Mouse (Mus musculus) inflammation-experienced regulatory T-cells (primary cell): ENCODE results near the gene Dcbld1. TPM values are rescaled to one million over a fixed set of nuclear protein-coding genes. Genes with fewer than 3 reads are reported as not detected.

ENCODE experiments used
- polyA plus RNA-seq, 2 experiments: library from polyadenylated mRNA; unstranded; fragments of 100-300 nt; shearing (Covaris generic); gene quantifications; one replicate each; pipeline ENCODE4 v1.2.1; 2017

Gene Dcbld1
- under 1 TPM; 0.05 to 0.84 TPM for polyA plus RNA-seq

GRCm38 (mm10) chr10:52233301-52233968 is at the start of gene Dcbld1:
TSS of gene Dcbld1 (plus strand) at chr10:52233619.

GRCm38 (mm10) chr10:52194957-52195852 is 38.2 kb upstream of the Dcbld1 start, which contains the start of gene Ros1:
TSS of gene Ros1 (minus strand) at chr10:52195244.

GRCm38 (mm10) chr10:52358467-52358866 is 125.0 kb downstream of the Dcbld1 start, which contains the start of gene Gm26741:
TSS of gene Gm26741 (plus strand) at chr10:52358767.

Other genes with a start within 250 kb of the Dcbld1 start
- not detected for gene Vgll2, start 211.1 kb upstream of the Dcbld1 start, polyA plus RNA-seq
- under 1 TPM; 0.06 to 0.17 TPM for gene Ros1, start 38.4 kb upstream of the Dcbld1 start, polyA plus RNA-seq
- gene Gm26741, start 125.1 kb downstream of the Dcbld1 start, polyA plus RNA-seq = not detected
- gene Gopc, start 148.5 kb downstream of the Dcbld1 start, polyA plus RNA-seq = 10 to 100 TPM; 27.1 to 39.0 TPM
- not detected for gene Nepn, start 155.4 kb downstream of the Dcbld1 start, polyA plus RNA-seq
- gene Nus1, start 183.9 kb downstream of the Dcbld1 start, polyA plus RNA-seq = 10 to 100 TPM; 13.2 to 18.5 TPM